Mouse (Mus musculus): ENCODE measurements around the gene Clstn2. TPM values are rescaled to one million over a fixed set of nuclear protein-coding genes. Genes with fewer than 3 reads are reported as not detected.

Clstn2 gene
- polyA plus RNA-seq, 1 experiment from 2014 or later = 25.2 TPM

GRCm38 (mm10) chr9:97773911-97774310, 259.1 kb downstream of the Clstn2 start:
- Histone ChIP-seq H3K4me1 (ENCODE audit: control insufficient read depth, insufficient read depth, low read length) (no peaks in the 10 kb centered on the region), H3K4me2 (ENCODE audit: low read depth, low read length) (no peak overlapping the region), H3K4me3 (ENCODE audit: low read depth, low read length) (no peak overlapping the region), H3K27me3 (ENCODE audit: control insufficient read depth, insufficient read depth, low read length) (no peaks in the 10 kb centered on the region), H3K9ac (replicated peaks; ENCODE audit: low read depth, low read length) (no peak overlapping the region), H3K9me3 (ENCODE audit: control insufficient read depth, low read length) (no peaks in the 10 kb centered on the region), H3K36me3 (ENCODE audit: control insufficient read depth, insufficient read depth, low read length) (no peaks in the 10 kb centered on the region), H3K27ac (ENCODE audit: low read depth, low read length) (no peak overlapping the region)
- no peak for ATAC-seq (ENCODE audit: low read depth)
- WGBS = 73% methylated on average over 3 of the region's 3 CpGs

- ATAC-seq (ENCODE audit: low read depth) = no peak
- H3K4me1 ChIP-seq (ENCODE audit: control insufficient read depth, insufficient read depth, low read length) = no peaks in the 10 kb centered on the region
- no peak overlapping the region for H3K4me3 ChIP-seq (ENCODE audit: low read depth, low read length)
- H3K4me2 ChIP-seq (ENCODE audit: low read depth, low read length) = no peak overlapping the region
- H3K9ac ChIP-seq (replicated peaks; ENCODE audit: low read depth, low read length) = no peak overlapping the region
- H3K9me3 ChIP-seq (ENCODE audit: control insufficient read depth, low read length) = no peaks in the 10 kb centered on the region
- no peaks in the 10 kb centered on the region for H3K27me3 ChIP-seq (ENCODE audit: control insufficient read depth, insufficient read depth, low read length)
- 34% methylated on average over 3 of the region's 3 CpGs for WGBS
- H3K27ac ChIP-seq (ENCODE audit: low read depth, low read length) = no peak overlapping the region
- H3K36me3 ChIP-seq (ENCODE audit: control insufficient read depth, insufficient read depth, low read length) = no peaks in the 10 kb centered on the region
These were observed 260.6 kb downstream of the Clstn2 start for GRCm38 (mm10) chr9:97772431-97772830.

GRCm38 (mm10) chr9:97769331-97769730, 263.6 kb downstream of the Clstn2 start:
- Histone ChIP-seq H3K9me3 (ENCODE audit: control insufficient read depth, low read length) (no peaks in the 10 kb centered on the region), H3K4me1 (ENCODE audit: control insufficient read depth, insufficient read depth, low read length) (no peaks in the 10 kb centered on the region), H3K4me3 (ENCODE audit: low read depth, low read length) (no peak overlapping the region), H3K27ac (ENCODE audit: low read depth, low read length) (no peak overlapping the region), H3K4me2 (ENCODE audit: low read depth, low read length) (no peak overlapping the region), H3K36me3 (ENCODE audit: control insufficient read depth, insufficient read depth, low read length) (no peaks in the 10 kb centered on the region), H3K9ac (replicated peaks; ENCODE audit: low read depth, low read length) (no peak overlapping the region), H3K27me3 (ENCODE audit: control insufficient read depth, insufficient read depth, low read length) (no peaks in the 10 kb centered on the region)
- 84% methylated on average over 5 of the region's 5 CpGs for WGBS
- ATAC-seq (ENCODE audit: low read depth) = no peak

GRCm38 (mm10) chr9:97765251-97765767, 267.7 kb downstream of the Clstn2 start:
- no peak overlapping the region for H3K4me3 ChIP-seq (ENCODE audit: low read depth, low read length)
- H3K4me1 ChIP-seq (ENCODE audit: control insufficient read depth, insufficient read depth, low read length) = no peaks in the 10 kb centered on the region
- H3K4me2 ChIP-seq (ENCODE audit: low read depth, low read length) = no peak overlapping the region
- no peaks in the 10 kb centered on the region for H3K9me3 ChIP-seq (ENCODE audit: control insufficient read depth, low read length)
- no peaks in the 10 kb centered on the region for H3K27me3 ChIP-seq (ENCODE audit: control insufficient read depth, insufficient read depth, low read length)
- 82% methylated on average over 6 of the region's 6 CpGs for WGBS
- H3K9ac ChIP-seq (replicated peaks; ENCODE audit: low read depth, low read length) = no peak overlapping the region
- no peaks in the 10 kb centered on the region for H3K36me3 ChIP-seq (ENCODE audit: control insufficient read depth, insufficient read depth, low read length)
- no peak overlapping the region for H3K27ac ChIP-seq (ENCODE audit: low read depth, low read length)
- no peak for ATAC-seq (ENCODE audit: low read depth)

GRCm38 (mm10) chr9:97763048-97763447, 269.9 kb downstream of the Clstn2 start:
- Histone ChIP-seq H3K36me3 (ENCODE audit: control insufficient read depth, insufficient read depth, low read length) (no peaks in the 10 kb centered on the region), H3K9me3 (ENCODE audit: control insufficient read depth, low read length) (no peaks in the 10 kb centered on the region), H3K4me3 (ENCODE audit: low read depth, low read length) (no peak overlapping the region), H3K9ac (replicated peaks; ENCODE audit: low read depth, low read length) (no peak overlapping the region), H3K4me2 (ENCODE audit: low read depth, low read length) (no peak overlapping the region), H3K27me3 (ENCODE audit: control insufficient read depth, insufficient read depth, low read length) (no peaks in the 10 kb centered on the region), H3K27ac (ENCODE audit: low read depth, low read length) (no peak overlapping the region), H3K4me1 (ENCODE audit: control insufficient read depth, insufficient read depth, low read length) (no peaks in the 10 kb centered on the region)
- no peak for ATAC-seq (ENCODE audit: low read depth)
- 89% methylated on average over 4 of the region's 4 CpGs for WGBS

- Histone ChIP-seq H3K9ac (replicated peaks; ENCODE audit: low read depth, low read length) (no peak overlapping the region), H3K9me3 (ENCODE audit: control insufficient read depth, low read length) (no peaks in the 10 kb centered on the region), H3K27ac (ENCODE audit: low read depth, low read length) (no peak overlapping the region), H3K36me3 (ENCODE audit: control insufficient read depth, insufficient read depth, low read length) (no peaks in the 10 kb centered on the region), H3K4me1 (ENCODE audit: control insufficient read depth, insufficient read depth, low read length) (no peaks in the 10 kb centered on the region), H3K4me3 (ENCODE audit: low read depth, low read length) (no peak overlapping the region), H3K27me3 (ENCODE audit: control insufficient read depth, insufficient read depth, low read length) (no peaks in the 10 kb centered on the region), H3K4me2 (ENCODE audit: low read depth, low read length) (no peak overlapping the region)
- no peak for ATAC-seq (ENCODE audit: low read depth)
- WGBS = 71% methylated on average over 6 of the region's 7 CpGs
These were observed 277.2 kb downstream of the Clstn2 start for GRCm38 (mm10) chr9:97755599-97756270.

GRCm38 (mm10) chr9:97753715-97754114, 279.3 kb downstream of the Clstn2 start:
- Histone ChIP-seq H3K36me3 (ENCODE audit: control insufficient read depth, insufficient read depth, low read length) (no peaks in the 10 kb centered on the region), H3K4me3 (ENCODE audit: low read depth, low read length) (no peak overlapping the region), H3K9ac (replicated peaks; ENCODE audit: low read depth, low read length) (no peak overlapping the region), H3K9me3 (ENCODE audit: control insufficient read depth, low read length) (no peaks in the 10 kb centered on the region), H3K4me1 (ENCODE audit: control insufficient read depth, insufficient read depth, low read length) (no peaks in the 10 kb centered on the region), H3K4me2 (ENCODE audit: low read depth, low read length) (no peak overlapping the region), H3K27ac (ENCODE audit: low read depth, low read length) (no peak overlapping the region), H3K27me3 (ENCODE audit: control insufficient read depth, insufficient read depth, low read length) (no peaks in the 10 kb centered on the region)
- WGBS = 78% methylated on average over 2 of the region's 2 CpGs
- ATAC-seq (ENCODE audit: low read depth) = no peak

GRCm38 (mm10) chr9:97746574-97746973, 286.4 kb downstream of the Clstn2 start:
- Histone ChIP-seq H3K4me3 (ENCODE audit: low read depth, low read length) (no peak overlapping the region), H3K9ac (replicated peaks; ENCODE audit: low read depth, low read length) (no peak overlapping the region), H3K36me3 (ENCODE audit: control insufficient read depth, insufficient read depth, low read length) (no peaks in the 10 kb centered on the region), H3K27ac (ENCODE audit: low read depth, low read length) (no peak overlapping the region), H3K4me2 (ENCODE audit: low read depth, low read length) (no peak overlapping the region), H3K9me3 (ENCODE audit: control insufficient read depth, low read length) (no peaks in the 10 kb centered on the region), H3K27me3 (ENCODE audit: control insufficient read depth, insufficient read depth, low read length) (no peaks in the 10 kb centered on the region), H3K4me1 (ENCODE audit: control insufficient read depth, insufficient read depth, low read length) (no peaks in the 10 kb centered on the region)
- no peak for ATAC-seq (ENCODE audit: low read depth)
- 72% methylated on average over 2 of the region's 2 CpGs for WGBS

- Histone ChIP-seq H3K4me3 (ENCODE audit: low read depth, low read length) (no peak overlapping the region), H3K27ac (ENCODE audit: low read depth, low read length) (no peak overlapping the region), H3K9ac (replicated peaks; ENCODE audit: low read depth, low read length) (no peak overlapping the region), H3K36me3 (ENCODE audit: control insufficient read depth, insufficient read depth, low read length) (no peaks in the 10 kb centered on the region), H3K4me1 (ENCODE audit: control insufficient read depth, insufficient read depth, low read length) (no peaks in the 10 kb centered on the region), H3K9me3 (ENCODE audit: control insufficient read depth, low read length) (no peaks in the 10 kb centered on the region), H3K27me3 (ENCODE audit: control insufficient read depth, insufficient read depth, low read length) (no peaks in the 10 kb centered on the region), H3K4me2 (ENCODE audit: low read depth, low read length) (no peak overlapping the region)
- 71% methylated on average over 3 of the region's 3 CpGs for WGBS
- ATAC-seq (ENCODE audit: low read depth) = no peak
These were observed 305.1 kb downstream of the Clstn2 start for GRCm38 (mm10) chr9:97727715-97728486.

Measured in neural tube, embryonic 14.5 days (tissue).